Mouse (Mus musculus) neural tube, embryonic 12.5 days (tissue): ENCODE measurements around the gene Hsd17b12. TPM values are rescaled to one million over a fixed set of nuclear protein-coding genes. Genes with fewer than 3 reads are reported as not detected.

Source experiments
- ATAC-seq: fragments of 200-750 bp; cut with Nextera tagmentation; 2 replicates; pipeline ENCODE4 v1.8.0; 2017; ENCODE audit warnings: low read depth, mild to moderate bottlenecking, moderate TSS enrichment, moderate library complexity; ENCODE audit not compliant: low FRiP score
- H3K27ac ChIP-seq: fragments of 300-500 bp; sonication (generic); 2 replicates; pipeline ENCODE4 v1.5.1; 2016
- H3K27me3 ChIP-seq: fragments of 300-500 bp; sonication (generic); replicated peaks from 2 replicates; pipeline ENCODE4 v1.6.1; 2016; ENCODE audit warnings: mild to moderate bottlenecking
- H3K36me3 ChIP-seq: fragments of 300-500 bp; sonication (generic); 2 replicates; pipeline ENCODE4 v1.6.1; 2016; ENCODE audit warnings: mild to moderate bottlenecking
- H3K4me1 ChIP-seq: fragments of 300-500 bp; sonication (generic); 2 replicates; pipeline ENCODE4 v1.6.1; 2016
- H3K4me2 ChIP-seq: fragments of 300-500 bp; sonication (generic); replicated peaks from 2 replicates; pipeline ENCODE4 v1.6.1; 2016; ENCODE audit warnings: mild to moderate bottlenecking
- H3K4me3 ChIP-seq: fragments of 300-500 bp; sonication (generic); 2 replicates; pipeline ENCODE4 v1.5.1; 2016
- H3K9ac ChIP-seq: fragments of 300-500 bp; sonication (generic); 2 replicates; pipeline ENCODE4 v1.6.1; 2016; ENCODE audit warnings: mild to moderate bottlenecking
- H3K9me3 ChIP-seq: fragments of 300-500 bp; sonication (generic); 2 replicates; pipeline ENCODE4 v1.6.1; 2016; ENCODE audit warnings: mild to moderate bottlenecking
- WGBS: fragments of 180-500 bp; shearing (Covaris S2); methylation state at CpG from one replicate; pipeline ENCODE4 v1.1.7; 2016; 5-methylcytosine and 5-hydroxymethylcytosine counted together
- polyA plus RNA-seq: library from polyadenylated mRNA; unstranded; fragments of >200 nt; fragmentation: Nextera tagmentation; extraction: Ambion mirVana; gene quantifications from 2 replicates; pipeline ENCODE4 v1.2.1, GENCODE M21; 2016

Gene Hsd17b12
- 104 and 117 TPM in 2 replicates for polyA plus RNA-seq

- H3K4me3 ChIP-seq, result peak within 1 kb of the TSS; percentile 86
- peak within 1 kb of the TSS; percentile 70 for H3K4me2 ChIP-seq
- peak; percentile 100 for ATAC-seq
- no peaks in the 10 kb centered on the region for H3K36me3 ChIP-seq
- H3K9ac ChIP-seq, result peak within 1 kb of the TSS; percentile 80
- H3K9me3 ChIP-seq, result no peaks in the 10 kb centered on the region
- H3K27me3 ChIP-seq, result no peaks in the 10 kb centered on the region
- peak within 1 kb of the TSS; percentile 80 for H3K27ac ChIP-seq
- H3K4me1 ChIP-seq, result peaks cover 18% of the 10 kb centered on the region
- WGBS, result under 1% methylated on average over 69 of the region's 69 CpGs
Measured at GRCm38 (mm10) chr2:94157592-94158519, at the start of gene Hsd17b12. Gene Hsd17b12, minus strand, starts transcription at chr2:94157964.

DNA sequence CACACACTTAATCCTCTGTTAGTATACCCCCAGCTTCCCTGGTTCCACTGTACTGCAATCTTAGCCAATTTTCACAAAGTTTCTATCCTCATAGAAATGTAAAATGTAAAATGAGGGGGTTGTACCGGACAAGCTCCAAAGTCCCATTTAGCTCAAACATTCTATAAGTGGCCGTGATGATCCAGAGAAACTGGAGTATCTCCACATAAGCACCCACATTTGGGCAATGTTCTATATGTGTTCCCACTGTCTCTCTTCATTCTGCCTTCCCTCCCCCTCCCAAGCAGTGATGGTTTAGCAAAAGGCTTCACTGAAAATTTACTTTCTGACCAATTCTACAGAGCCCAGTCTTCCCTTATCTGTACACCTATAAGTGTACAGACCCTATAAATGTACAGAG, 27.1 kb upstream of the Hsd17b12 start:
- no peaks in the 10 kb centered on the region for H3K36me3 ChIP-seq
- WGBS, result 81% methylated on average over 2 of the region's 2 CpGs
- no peaks in the 10 kb centered on the region for H3K9me3 ChIP-seq
- H3K4me1 ChIP-seq, result peaks cover 5% of the 10 kb centered on the region; the same call in 1 of the 2 replicates
- H3K27ac ChIP-seq, result no peak overlapping the region
- no peak overlapping the region for H3K4me2 ChIP-seq
- H3K9ac ChIP-seq, result no peak overlapping the region
- ATAC-seq, result no peak
- H3K4me3 ChIP-seq, result no peak overlapping the region
- H3K27me3 ChIP-seq, result 0 out of 2 replicates have a peak, but pooled peaks cover 2% of the 10 kb centered on the region

DNA sequence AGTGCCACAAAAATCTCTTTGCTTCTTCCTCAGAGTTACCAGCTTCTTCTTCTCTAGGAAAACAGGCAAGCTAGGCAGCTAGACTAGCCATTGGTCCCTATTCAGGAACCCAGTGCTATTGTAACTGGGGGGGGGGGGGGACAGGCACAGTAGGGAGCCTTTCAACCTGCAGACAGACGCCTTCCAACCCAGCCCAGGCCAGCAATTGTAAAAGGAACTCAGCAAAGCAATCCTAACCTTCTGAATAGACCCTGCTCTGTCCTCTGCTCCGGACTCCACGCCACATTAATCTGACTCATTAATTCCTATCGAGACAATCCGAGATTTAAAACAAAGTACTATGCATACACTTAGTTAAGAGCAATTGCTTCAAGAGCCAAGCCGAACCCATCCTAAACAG, 26.4 kb upstream of the Hsd17b12 start:
- no peak overlapping the region; the same call in 1 of the 2 replicates for H3K4me2 ChIP-seq

GRCm38 (mm10) chr2:94179030-94179407, 21.3 kb upstream of the Hsd17b12 start:
- H3K9ac ChIP-seq, result no peak overlapping the region

More for the DNA sequence above, 26.4 kb upstream of the Hsd17b12 start:
- 10% methylated on average over 6 of the region's 6 CpGs for WGBS
- Histone ChIP-seq H3K9me3 (no peaks in the 10 kb centered on the region), H3K4me3 (no peak overlapping the region), H3K4me1 (peaks cover 5% of the 10 kb centered on the region; the same call in 1 of the 2 replicates), H3K9ac (no peak overlapping the region), H3K27me3 (0 out of 2 replicates have a peak, but pooled peaks cover 2% of the 10 kb centered on the region), H3K27ac (no peak overlapping the region), H3K36me3 (no peaks in the 10 kb centered on the region)
- 0 out of 2 replicates have a peak, but pooled peaks have one; percentile 63 for ATAC-seq

DNA sequence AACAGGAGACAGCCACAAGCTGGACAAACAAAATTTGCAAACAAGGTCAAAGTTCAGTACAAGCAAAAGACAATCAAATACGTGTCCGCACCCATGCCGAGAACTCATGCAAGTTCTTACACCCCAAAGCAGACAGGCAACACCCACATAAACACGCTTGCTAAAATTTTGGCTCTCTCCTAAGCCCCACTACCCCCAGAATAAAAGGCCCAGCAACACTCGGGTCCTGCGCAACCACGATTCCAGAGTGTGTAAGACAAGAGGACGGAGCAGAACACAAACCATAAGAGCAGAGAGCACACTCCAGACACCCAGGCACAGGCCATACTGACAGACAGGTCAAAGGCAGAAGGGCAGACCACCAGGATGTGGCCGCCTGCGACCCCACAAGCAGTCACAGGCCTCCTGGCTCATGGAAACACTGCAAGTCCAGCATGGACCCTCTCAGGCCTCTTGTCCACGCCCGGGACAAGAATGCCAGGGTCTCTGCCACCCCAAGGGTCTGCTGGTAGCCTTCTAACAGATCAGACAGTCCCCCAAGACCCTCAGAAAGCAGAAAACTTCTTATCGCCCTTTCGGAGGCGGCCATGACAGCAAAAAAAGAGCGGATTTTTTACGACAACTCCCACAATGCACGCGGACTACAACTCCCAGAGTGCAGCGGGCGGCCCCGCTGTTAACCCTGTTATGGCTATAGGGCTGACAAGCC, 20.7 kb upstream of the Hsd17b12 start:
- peak overlapping the region; percentile 92 for H3K4me2 ChIP-seq
- peak; percentile 98 for ATAC-seq
- peak overlapping the region; percentile 84 for H3K4me3 ChIP-seq
- H3K9me3 ChIP-seq, result no peaks in the 10 kb centered on the region
- H3K27me3 ChIP-seq, result 0 out of 2 replicates have a peak, but pooled peaks cover 2% of the 10 kb centered on the region
- H3K27ac ChIP-seq, result no peak overlapping the region
- WGBS, result 1% methylated on average over 22 of the region's 22 CpGs
- H3K9ac ChIP-seq, result peak overlapping the region; percentile 88
- H3K4me1 ChIP-seq, result peaks cover 13% of the 10 kb centered on the region; the same call in 1 of the 2 replicates
- no peaks in the 10 kb centered on the region for H3K36me3 ChIP-seq

More at GRCm38 (mm10) chr2:94179030-94179407, 21.3 kb upstream of the Hsd17b12 start:
- Histone ChIP-seq H3K4me1 (peaks cover 14% of the 10 kb centered on the region), H3K36me3 (no peaks in the 10 kb centered on the region), H3K27me3 (0 out of 2 replicates have a peak, but pooled peaks cover 2% of the 10 kb centered on the region), H3K9me3 (no peaks in the 10 kb centered on the region), H3K27ac (no peak overlapping the region), H3K4me3 (no peak overlapping the region), H3K4me2 (peak overlapping the region; percentile 92; the same call in 1 of the 2 replicates)
- WGBS, result under 1% methylated on average over 3 of the region's 3 CpGs
- ATAC-seq, result peak; percentile 51

- WGBS, result 84% methylated on average over 6 of the region's 6 CpGs
- no peak overlapping the region for H3K4me3 ChIP-seq
Measured at GRCm38 (mm10) chr2:94177294-94177693, 19.5 kb upstream of the Hsd17b12 start.

DNA sequence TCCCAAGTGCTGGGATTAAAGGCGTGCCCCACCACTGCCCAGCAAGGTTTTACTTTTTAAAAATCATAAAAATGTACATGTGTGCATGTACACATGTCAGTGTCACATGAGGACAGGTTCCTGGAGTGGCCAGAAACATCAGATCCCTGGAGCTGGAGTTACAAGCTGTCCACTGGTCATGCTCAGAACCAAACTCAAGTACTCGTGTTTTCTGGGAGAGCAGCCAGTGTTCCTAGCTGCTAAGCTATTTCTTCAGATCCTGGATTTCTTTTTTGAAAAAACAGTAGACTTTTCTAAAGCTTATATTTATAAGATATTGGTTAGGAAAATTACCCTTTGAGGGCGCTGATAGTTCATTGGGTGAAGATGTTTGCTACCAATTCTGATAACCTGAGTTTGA, 18.6 kb upstream of the Hsd17b12 start:
- no peak overlapping the region for H3K27ac ChIP-seq
- ATAC-seq, result no peak
- 90% methylated on average over 3 of the region's 3 CpGs for WGBS
- H3K27me3 ChIP-seq, result no peaks in the 10 kb centered on the region
- H3K9me3 ChIP-seq, result no peaks in the 10 kb centered on the region
- H3K4me2 ChIP-seq, result no peak overlapping the region
- H3K9ac ChIP-seq, result no peak overlapping the region
- peaks cover 13% of the 10 kb centered on the region; the same call in 1 of the 2 replicates for H3K4me1 ChIP-seq
- no peak overlapping the region for H3K4me3 ChIP-seq
- no peaks in the 10 kb centered on the region for H3K36me3 ChIP-seq

More at GRCm38 (mm10) chr2:94177294-94177693, 19.5 kb upstream of the Hsd17b12 start:
- Histone ChIP-seq H3K36me3 (no peaks in the 10 kb centered on the region), H3K9me3 (no peaks in the 10 kb centered on the region), H3K27me3 (no peaks in the 10 kb centered on the region), H3K9ac (no peak overlapping the region), H3K4me2 (peak overlapping the region; percentile 92), H3K4me1 (peaks cover 13% of the 10 kb centered on the region; the same call in 1 of the 2 replicates), H3K27ac (no peak overlapping the region)
- ATAC-seq, result no peak

DNA sequence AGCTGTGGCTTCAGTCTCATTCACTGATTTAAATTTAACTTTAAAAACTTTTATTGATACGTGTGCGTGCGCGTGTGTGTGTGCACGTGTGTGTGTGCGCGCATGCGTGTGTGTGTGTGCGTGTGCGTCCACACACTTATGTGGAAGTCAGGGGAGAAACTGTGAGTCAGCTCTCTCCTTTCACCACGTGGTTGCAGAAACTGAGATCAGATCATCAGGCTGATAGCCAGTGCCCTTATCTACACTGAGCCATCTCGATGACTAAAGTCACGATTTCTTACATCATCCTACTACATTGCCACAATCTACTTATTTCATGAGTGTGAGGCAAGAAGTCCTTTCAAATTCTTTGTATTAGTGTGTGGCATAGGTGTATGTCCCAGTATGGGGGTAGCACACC, 15.8 kb upstream of the Hsd17b12 start:
- no peaks in the 10 kb centered on the region for H3K36me3 ChIP-seq
- H3K4me2 ChIP-seq, result no peak overlapping the region
- H3K9me3 ChIP-seq, result no peaks in the 10 kb centered on the region
- no peak overlapping the region for H3K27ac ChIP-seq
- H3K27me3 ChIP-seq, result no peaks in the 10 kb centered on the region
- no peak overlapping the region for H3K9ac ChIP-seq
- H3K4me3 ChIP-seq, result no peak overlapping the region
- ATAC-seq, result no peak
- WGBS, result 93% methylated on average over 13 of the region's 13 CpGs
- H3K4me1 ChIP-seq, result peaks cover 13% of the 10 kb centered on the region; the same call in 1 of the 2 replicates

GRCm38 (mm10) chr2:94163207-94163606, 5.4 kb upstream of the Hsd17b12 start:
- H3K9me3 ChIP-seq, result no peaks in the 10 kb centered on the region
- no peak for ATAC-seq
- no peak overlapping the region for H3K27ac ChIP-seq
- no peak overlapping the region for H3K4me3 ChIP-seq
- H3K27me3 ChIP-seq, result no peaks in the 10 kb centered on the region
- H3K4me2 ChIP-seq, result no peak overlapping the region
- H3K9ac ChIP-seq, result no peak overlapping the region
- H3K4me1 ChIP-seq, result 0 out of 2 replicates have a peak, but pooled peaks cover 3% of the 10 kb centered on the region
- WGBS, result 68% methylated on average over 2 of the region's 2 CpGs
- H3K36me3 ChIP-seq, result no peaks in the 10 kb centered on the region

GRCm38 (mm10) chr2:94162141-94162540, 4.4 kb upstream of the Hsd17b12 start:
- ATAC-seq, result no peak
- Histone ChIP-seq H3K27ac (no peak overlapping the region), H3K4me2 (no peak overlapping the region), H3K9me3 (no peaks in the 10 kb centered on the region), H3K27me3 (no peaks in the 10 kb centered on the region), H3K36me3 (no peaks in the 10 kb centered on the region), H3K9ac (no peak overlapping the region), H3K4me1 (0 out of 2 replicates have a peak, but pooled peaks cover 3% of the 10 kb centered on the region), H3K4me3 (no peak overlapping the region)
- 72% methylated on average over 6 of the region's 6 CpGs for WGBS

GRCm38 (mm10) chr2:94158520-94158884, 738 bp upstream of the Hsd17b12 start:
- peak overlapping the region; percentile 59 for H3K4me2 ChIP-seq
- no peaks in the 10 kb centered on the region for H3K9me3 ChIP-seq
- WGBS, result 27% methylated on average over 4 of the region's 4 CpGs
- no peak for ATAC-seq
- no peaks in the 10 kb centered on the region for H3K27me3 ChIP-seq
- H3K36me3 ChIP-seq, result no peaks in the 10 kb centered on the region
- H3K4me3 ChIP-seq, result peak overlapping the region; percentile 37
- no peak overlapping the region for H3K27ac ChIP-seq
- H3K9ac ChIP-seq, result no peak overlapping the region
- peaks cover 18% of the 10 kb centered on the region for H3K4me1 ChIP-seq

DNA sequence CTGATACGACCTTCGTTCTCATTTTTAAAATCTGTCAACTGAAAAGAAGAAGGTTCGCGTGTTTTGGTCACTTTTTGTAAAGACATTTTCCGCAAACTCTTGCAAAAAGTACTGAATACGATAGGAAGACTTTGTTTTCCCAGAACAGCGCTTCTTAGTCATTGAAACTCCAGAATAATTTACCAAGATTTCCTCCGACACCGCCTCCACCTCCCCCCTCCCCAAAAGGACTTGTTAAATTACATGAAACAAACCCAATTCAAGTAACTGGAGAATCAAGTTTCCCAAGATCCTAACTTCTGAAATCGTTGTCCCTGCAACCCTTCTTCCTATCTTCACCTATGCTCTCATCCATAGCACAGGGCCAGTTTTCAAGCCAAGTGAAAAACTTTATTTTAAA, 713 bp downstream of the Hsd17b12 start:
- Histone ChIP-seq H3K4me2 (peak overlapping the region; percentile 70), H3K27me3 (no peaks in the 10 kb centered on the region), H3K9me3 (no peaks in the 10 kb centered on the region), H3K36me3 (no peaks in the 10 kb centered on the region), H3K9ac (peak overlapping the region; percentile 80), H3K27ac (0 out of 2 replicates have a peak overlapping the region, but pooled peaks have one; percentile 80), H3K4me1 (peaks cover 18% of the 10 kb centered on the region), H3K4me3 (peak overlapping the region; percentile 86)
- ATAC-seq, result no peak
- 2% methylated on average over 10 of the region's 10 CpGs for WGBS
